Mouse (Mus musculus): ENCODE results near the gene Lekr1. TPM values are rescaled to one million over a fixed set of nuclear protein-coding genes. Genes with fewer than 3 reads are reported as not detected.

Lekr1 gene
- total and polyA plus RNA-seq, 2 experiments from 2014 or later = 2.2 to 4.1 TPM

GRCm38 (mm10) chr3:65843185-65843552 lies 177.1 kb downstream of the Lekr1 start:
- no peak for ATAC-seq (ENCODE audit: low FRiP score)
- TF ChIP-seq CTCF (IDR thresholded peaks at IDR 0.05) = no peak
- H3K9ac ChIP-seq (replicated peaks; ENCODE audit: low read length, poor library complexity, severe bottlenecking) = no peak overlapping the region
- no peak for DNase-seq (ENCODE audit: low spot score)
- H3K27me3 ChIP-seq (ENCODE audit: insufficient read depth, low read length) = no peaks in the 10 kb centered on the region
- H3K36me3 ChIP-seq (ENCODE audit: insufficient read depth, low read length) = no peaks in the 10 kb centered on the region
- WGBS = 55% methylated on average over 4 of the region's 4 CpGs
- no peaks in the 10 kb centered on the region for H3K4me1 ChIP-seq (ENCODE audit: insufficient read depth, low read length)
- no peak overlapping the region for H3K27ac ChIP-seq (ENCODE audit: low read depth, low read length)
- H3K4me3 ChIP-seq (ENCODE audit: low read depth, low read length) = no peak overlapping the region
- no peaks in the 10 kb centered on the region for H3K9me3 ChIP-seq (ENCODE audit: low read length)
- H3K4me2 ChIP-seq (ENCODE audit: low read depth, low read length, poor library complexity, severe bottlenecking) = no peak overlapping the region

- DNase-seq (ENCODE audit: low spot score) = no peak
- no peak for ATAC-seq (ENCODE audit: low FRiP score)
- Histone ChIP-seq H3K9me3 (ENCODE audit: low read length) (no peaks in the 10 kb centered on the region), H3K36me3 (ENCODE audit: insufficient read depth, low read length) (no peaks in the 10 kb centered on the region), H3K4me3 (ENCODE audit: low read depth, low read length) (no peak overlapping the region), H3K4me1 (ENCODE audit: insufficient read depth, low read length) (no peaks in the 10 kb centered on the region), H3K27me3 (ENCODE audit: insufficient read depth, low read length) (no peaks in the 10 kb centered on the region), H3K4me2 (ENCODE audit: low read depth, low read length, poor library complexity, severe bottlenecking) (no peak overlapping the region), H3K27ac (ENCODE audit: low read depth, low read length) (no peak overlapping the region), H3K9ac (replicated peaks; ENCODE audit: low read length, poor library complexity, severe bottlenecking) (no peak overlapping the region)
- 92% methylated on average over 10 of the region's 10 CpGs for WGBS
- no peak for TF ChIP-seq CTCF (IDR thresholded peaks at IDR 0.05)
Measured at GRCm38 (mm10) chr3:65844302-65844701, 178.3 kb downstream of the Lekr1 start.

DNA sequence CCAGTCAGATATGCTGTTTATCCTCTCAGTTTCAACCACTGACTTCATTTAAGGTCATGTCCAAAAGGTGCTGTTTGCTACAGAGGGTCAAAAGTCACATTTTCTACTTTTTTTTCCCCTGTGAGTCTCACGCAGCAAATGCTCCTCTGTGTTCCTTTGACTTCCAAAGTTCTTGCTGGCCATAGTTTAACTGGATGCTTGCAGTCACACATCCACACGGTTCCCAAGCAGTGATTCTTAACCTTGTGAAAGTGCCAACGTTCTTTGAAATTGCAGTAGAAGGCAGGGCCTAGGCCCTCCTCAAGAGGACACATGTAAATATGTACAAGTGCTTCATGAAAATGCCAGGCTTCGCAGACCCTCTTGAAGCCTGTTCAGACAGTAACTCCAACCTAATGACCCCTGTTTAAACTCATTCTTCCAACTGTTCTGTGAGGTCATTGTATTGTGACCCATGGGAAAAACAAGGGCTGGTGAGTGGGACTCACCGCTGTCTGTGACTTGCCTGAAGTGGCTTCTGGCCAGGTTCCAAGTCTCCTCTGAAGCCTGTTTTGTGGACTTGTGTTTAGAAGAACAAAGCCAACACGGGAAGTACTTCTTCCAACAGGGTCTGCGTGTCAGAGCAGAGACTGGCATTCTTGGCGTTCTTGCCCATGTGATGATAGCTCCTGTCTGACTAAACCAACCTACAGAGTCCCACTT lies 179.0 kb downstream of the Lekr1 start:
- no peak for DNase-seq (ENCODE audit: low spot score)
- Histone ChIP-seq H3K36me3 (ENCODE audit: insufficient read depth, low read length) (no peaks in the 10 kb centered on the region), H3K4me1 (ENCODE audit: insufficient read depth, low read length) (no peaks in the 10 kb centered on the region), H3K4me3 (ENCODE audit: low read depth, low read length) (no peak overlapping the region), H3K27me3 (ENCODE audit: insufficient read depth, low read length) (no peaks in the 10 kb centered on the region), H3K9ac (replicated peaks; ENCODE audit: low read length, poor library complexity, severe bottlenecking) (no peak overlapping the region), H3K9me3 (ENCODE audit: low read length) (no peaks in the 10 kb centered on the region), H3K4me2 (ENCODE audit: low read depth, low read length, poor library complexity, severe bottlenecking) (no peak overlapping the region), H3K27ac (ENCODE audit: low read depth, low read length) (no peak overlapping the region)
- TF ChIP-seq CTCF (IDR thresholded peaks at IDR 0.05) = no peak
- WGBS = 66% methylated on average over 8 of the region's 8 CpGs
- no peak for ATAC-seq (ENCODE audit: low FRiP score)

GRCm38 (mm10) chr3:65847158-65847787 lies 181.2 kb downstream of the Lekr1 start:
- WGBS = 85% methylated on average over 4 of the region's 4 CpGs

DNA sequence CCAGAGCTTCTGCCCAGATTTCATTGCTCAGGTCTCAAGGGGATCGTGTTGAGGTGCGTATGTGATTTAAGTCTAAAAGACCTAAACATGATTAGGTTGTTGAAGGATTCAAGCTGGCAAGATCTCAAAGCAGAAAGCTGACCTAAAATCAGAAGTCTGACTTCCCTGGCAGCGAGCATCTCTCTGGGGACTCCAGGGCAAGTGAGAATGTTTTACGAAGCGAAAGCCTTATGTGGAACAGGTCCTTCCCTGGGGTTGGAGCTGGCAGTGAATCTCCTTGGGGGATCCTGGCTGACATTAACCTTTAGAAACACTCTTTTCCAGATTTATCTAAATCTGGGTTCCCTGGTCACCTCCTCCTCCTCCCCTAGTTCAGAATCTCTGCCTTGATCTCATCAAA lies 187.7 kb downstream of the Lekr1 start:
- H3K36me3 ChIP-seq (ENCODE audit: insufficient read depth, low read length) = no peaks in the 10 kb centered on the region
- no peaks in the 10 kb centered on the region for H3K27me3 ChIP-seq (ENCODE audit: insufficient read depth, low read length)
- no peak overlapping the region for H3K4me2 ChIP-seq (ENCODE audit: low read depth, low read length, poor library complexity, severe bottlenecking)
- no peak for TF ChIP-seq CTCF (IDR thresholded peaks at IDR 0.05)
- DNase-seq (ENCODE audit: low spot score) = no peak
- WGBS = 79% methylated on average over 5 of the region's 5 CpGs
- H3K4me1 ChIP-seq (ENCODE audit: insufficient read depth, low read length) = 0 out of 2 replicates have a peak, but pooled peaks cover 2% of the 10 kb centered on the region
- H3K4me3 ChIP-seq (ENCODE audit: low read depth, low read length) = no peak overlapping the region
- ATAC-seq (ENCODE audit: low FRiP score) = no peak
- no peak overlapping the region for H3K9ac ChIP-seq (replicated peaks; ENCODE audit: low read length, poor library complexity, severe bottlenecking)
- H3K27ac ChIP-seq (ENCODE audit: low read depth, low read length) = no peak overlapping the region
- H3K9me3 ChIP-seq (ENCODE audit: low read length) = no peaks in the 10 kb centered on the region

More at GRCm38 (mm10) chr3:65847158-65847787, 181.2 kb downstream of the Lekr1 start:
- ATAC-seq (ENCODE audit: low FRiP score) (no peak), DNase-seq (ENCODE audit: low spot score) (no peak)
- no peaks in the 10 kb centered on the region for H3K27me3 ChIP-seq (ENCODE audit: insufficient read depth, low read length)
- H3K9ac ChIP-seq (replicated peaks; ENCODE audit: low read length, poor library complexity, severe bottlenecking) = no peak overlapping the region
- H3K9me3 ChIP-seq (ENCODE audit: low read length) = no peaks in the 10 kb centered on the region
- no peaks in the 10 kb centered on the region for H3K36me3 ChIP-seq (ENCODE audit: insufficient read depth, low read length)
- no peaks in the 10 kb centered on the region for H3K4me1 ChIP-seq (ENCODE audit: insufficient read depth, low read length)
- no peak overlapping the region for H3K4me3 ChIP-seq (ENCODE audit: low read depth, low read length)
- H3K27ac ChIP-seq (ENCODE audit: low read depth, low read length) = no peak overlapping the region
- no peak for TF ChIP-seq CTCF (IDR thresholded peaks at IDR 0.05)
- no peak overlapping the region for H3K4me2 ChIP-seq (ENCODE audit: low read depth, low read length, poor library complexity, severe bottlenecking)

- WGBS = 73% methylated on average over 5 of the region's 5 CpGs
- H3K27me3 ChIP-seq (ENCODE audit: insufficient read depth, low read length) = no peaks in the 10 kb centered on the region
- no peak for ATAC-seq (ENCODE audit: low FRiP score)
- no peak for TF ChIP-seq CTCF (IDR thresholded peaks at IDR 0.05)
- no peak overlapping the region for H3K4me3 ChIP-seq (ENCODE audit: low read depth, low read length)
- H3K27ac ChIP-seq (ENCODE audit: low read depth, low read length) = no peak overlapping the region
- H3K9ac ChIP-seq (replicated peaks; ENCODE audit: low read length, poor library complexity, severe bottlenecking) = no peak overlapping the region
- no peak overlapping the region for H3K4me2 ChIP-seq (ENCODE audit: low read depth, low read length, poor library complexity, severe bottlenecking)
- no peaks in the 10 kb centered on the region for H3K9me3 ChIP-seq (ENCODE audit: low read length)
- H3K36me3 ChIP-seq (ENCODE audit: insufficient read depth, low read length) = no peaks in the 10 kb centered on the region
- DNase-seq (ENCODE audit: low spot score) = no peak
- 0 out of 2 replicates have a peak, but pooled peaks cover 6% of the 10 kb centered on the region for H3K4me1 ChIP-seq (ENCODE audit: insufficient read depth, low read length)
Measured at GRCm38 (mm10) chr3:65855521-65855920, 189.5 kb downstream of the Lekr1 start.
